Mouse (Mus musculus) embryonic facial prominence, embryonic 12.5 days (tissue): ENCODE data around the gene Gcnt2. TPM values are rescaled to one million over a fixed set of nuclear protein-coding genes. Genes with fewer than 3 reads are reported as not detected.
"Not testable (repeated sequence)": the region's sequence is repeated elsewhere in the genome, so short reads cannot be mapped to it uniquely, and the experiment has no call there.

Experiments
- ATAC-seq: fragments of 200-750 bp; cut with Nextera tagmentation; 2 replicates; pipeline ENCODE4 v1.8.0; 2017; ENCODE audit not compliant: insufficient number of reproducible peaks, insufficient read depth, low FRiP score, low TSS enrichment
- H3K27ac ChIP-seq: fragments of 300-500 bp; sonication (generic); 2 replicates; pipeline ENCODE4 v1.5.1; 2016; ENCODE audit warnings: mild to moderate bottlenecking
- H3K27me3 ChIP-seq: fragments of 300-500 bp; sonication (generic); 2 replicates; pipeline ENCODE4 v1.6.1; 2016; ENCODE audit warnings: mild to moderate bottlenecking, moderate library complexity
- H3K36me3 ChIP-seq: fragments of 300-500 bp; sonication (generic); 2 replicates; pipeline ENCODE4 v1.6.1; 2016; ENCODE audit warnings: mild to moderate bottlenecking
- H3K4me1 ChIP-seq: fragments of 300-500 bp; sonication (generic); 2 replicates; pipeline ENCODE4 v1.6.1; 2016
- H3K4me2 ChIP-seq: fragments of 300-500 bp; sonication (generic); replicated peaks from 2 replicates; pipeline ENCODE4 v1.6.1; 2016; ENCODE audit warnings: mild to moderate bottlenecking, moderate library complexity
- H3K4me3 ChIP-seq: fragments of 300-500 bp; sonication (generic); 2 replicates; pipeline ENCODE4 v1.5.1; 2016; ENCODE audit warnings: mild to moderate bottlenecking
- H3K9ac ChIP-seq: fragments of 300-500 bp; sonication (generic); 2 replicates; pipeline ENCODE4 v1.6.1; 2016; ENCODE audit warnings: mild to moderate bottlenecking, moderate library complexity
- H3K9me3 ChIP-seq: fragments of 300-500 bp; sonication (generic); 2 replicates; pipeline ENCODE4 v1.6.1; 2016; ENCODE audit warnings: mild to moderate bottlenecking, moderate library complexity
- whole genome bisulfite sequencing: fragments of 180-500 bp; shearing (Covaris S2); methylation state at CpG from one replicate; pipeline ENCODE4 v1.1.7; 2016; 5-methylcytosine and 5-hydroxymethylcytosine counted together
- polyA plus RNA-seq: library from polyadenylated mRNA; unstranded; fragments of >200 nt; fragmentation: Nextera tagmentation; extraction: Ambion mirVana; gene quantifications from 2 replicates; pipeline ENCODE4 v1.2.1, GENCODE M21; 2016

The Gcnt2 gene
- polyA plus RNA-seq, 1 experiment from 2014 or later = 2.9 TPM

- Histone ChIP-seq H3K27me3 (no peaks in the 10 kb centered on the region), H3K4me1 (0 out of 2 replicates have a peak, but pooled peaks cover 3% of the 10 kb centered on the region), H3K36me3 (no peaks in the 10 kb centered on the region), H3K27ac (no peak overlapping the region), H3K4me2 (no peak overlapping the region), H3K9ac (no peak overlapping the region), H3K9me3 (no peaks in the 10 kb centered on the region), H3K4me3 (no peak overlapping the region)
- no peak for ATAC-seq
- 75% methylated on average over 5 of the region's 5 CpGs for WGBS
Observed at GRCm38 (mm10) chr13:40875415-40875814, 15.9 kb downstream of the Gcnt2 start.

GRCm38 (mm10) chr13:40877589-40877988 lies 18.0 kb downstream of the Gcnt2 start:
- Histone ChIP-seq H3K27ac (no peak overlapping the region), H3K27me3 (no peaks in the 10 kb centered on the region), H3K4me1 (0 out of 2 replicates have a peak, but pooled peaks cover 3% of the 10 kb centered on the region), H3K9ac (no peak overlapping the region), H3K4me3 (no peak overlapping the region), H3K9me3 (no peaks in the 10 kb centered on the region), H3K4me2 (no peak overlapping the region), H3K36me3 (no peaks in the 10 kb centered on the region)
- no peak for ATAC-seq
- WGBS = 76% methylated on average over 4 of the region's 4 CpGs

- Histone ChIP-seq H3K4me2 (no peak overlapping the region), H3K4me3 (no peak overlapping the region), H3K9me3 (no peaks in the 10 kb centered on the region), H3K4me1 (0 out of 2 replicates have a peak, but pooled peaks cover 3% of the 10 kb centered on the region), H3K9ac (no peak overlapping the region), H3K27me3 (no peaks in the 10 kb centered on the region), H3K27ac (no peak overlapping the region), H3K36me3 (no peaks in the 10 kb centered on the region)
- WGBS = 79% methylated on average over 8 of the region's 8 CpGs
- no peak for ATAC-seq
Observed at GRCm38 (mm10) chr13:40880557-40880956, 21.0 kb downstream of the Gcnt2 start.

GRCm38 (mm10) chr13:40882606-40883005 lies 23.1 kb downstream of the Gcnt2 start:
- Histone ChIP-seq H3K9me3 (no peaks in the 10 kb centered on the region), H3K4me3 (no peak overlapping the region), H3K36me3 (no peaks in the 10 kb centered on the region), H3K9ac (no peak overlapping the region), H3K4me2 (no peak overlapping the region), H3K27ac (no peak overlapping the region), H3K27me3 (no peaks in the 10 kb centered on the region; the same call in 1 of the 2 replicates), H3K4me1 (peaks cover 10% of the 10 kb centered on the region; the same call in 1 of the 2 replicates)
- 76% methylated on average over 5 of the region's 5 CpGs for WGBS
- ATAC-seq = no peak

- Histone ChIP-seq H3K4me1 (peaks cover 7% of the 10 kb centered on the region; the same call in 1 of the 2 replicates), H3K9ac (no peak overlapping the region), H3K27me3 (no peaks in the 10 kb centered on the region; the same call in 1 of the 2 replicates), H3K36me3 (no peaks in the 10 kb centered on the region), H3K9me3 (no peaks in the 10 kb centered on the region), H3K4me3 (no peak overlapping the region), H3K4me2 (no peak overlapping the region), H3K27ac (no peak overlapping the region)
- 74% methylated on average over 9 of the region's 9 CpGs for WGBS
- ATAC-seq = no peak
Observed at GRCm38 (mm10) chr13:40883903-40884302, 24.3 kb downstream of the Gcnt2 start.

GRCm38 (mm10) chr13:40884878-40885277 lies 25.3 kb downstream of the Gcnt2 start:
- H3K4me1 ChIP-seq = peaks cover 7% of the 10 kb centered on the region; the same call in 1 of the 2 replicates
- H3K4me3 ChIP-seq = no peak overlapping the region
- H3K4me2 ChIP-seq = no peak overlapping the region
- no peaks in the 10 kb centered on the region; the same call in 1 of the 2 replicates for H3K27me3 ChIP-seq
- no peaks in the 10 kb centered on the region for H3K36me3 ChIP-seq
- H3K27ac ChIP-seq = no peak overlapping the region
- no peaks in the 10 kb centered on the region for H3K9me3 ChIP-seq
- H3K9ac ChIP-seq = no peak overlapping the region
- WGBS = 29% methylated on average over 5 of the region's 5 CpGs
- no peak for ATAC-seq

- H3K27ac ChIP-seq = 0 out of 2 replicates have a peak overlapping the region, but pooled peaks have one; percentile 52
- no peak overlapping the region for H3K9ac ChIP-seq
- H3K9me3 ChIP-seq = no peaks in the 10 kb centered on the region
- H3K27me3 ChIP-seq = no peaks in the 10 kb centered on the region; the same call in 1 of the 2 replicates
- peak overlapping the region; percentile 37 for H3K4me3 ChIP-seq
- H3K4me2 ChIP-seq = peak overlapping the region; percentile 61
- 33% methylated on average over 10 of the region's 10 CpGs for WGBS
- H3K36me3 ChIP-seq = no peaks in the 10 kb centered on the region
- H3K4me1 ChIP-seq = peaks cover 7% of the 10 kb centered on the region; the same call in 1 of the 2 replicates
- no peak for ATAC-seq
Observed at GRCm38 (mm10) chr13:40885935-40886642, 26.5 kb downstream of the Gcnt2 start.

GRCm38 (mm10) chr13:40886643-40887381 lies 27.3 kb downstream of the Gcnt2 start:
- Histone ChIP-seq H3K36me3 (no peaks in the 10 kb centered on the region), H3K9me3 (no peaks in the 10 kb centered on the region), H3K4me1 (peaks cover 7% of the 10 kb centered on the region; the same call in 1 of the 2 replicates), H3K27me3 (peaks cover under 1% of the 10 kb centered on the region; the same call in 1 of the 2 replicates), H3K4me2 (peak overlapping the region; percentile 61), H3K27ac (0 out of 2 replicates have a peak overlapping the region, but pooled peaks have one; percentile 52), H3K4me3 (peak overlapping the region; percentile 37), H3K9ac (peak overlapping the region; percentile 45)
- WGBS = under 1% methylated on average over 22 of the region's 22 CpGs
- peak; percentile 49; the same call in 1 of the 2 replicates for ATAC-seq

- 83% methylated on average over 5 of the region's 5 CpGs for WGBS
- H3K36me3 ChIP-seq = no peaks in the 10 kb centered on the region
Observed at GRCm38 (mm10) chr13:40890595-40890994, 31.0 kb downstream of the Gcnt2 start.

GRCm38 (mm10) chr13:40891369-40891768 lies 31.8 kb downstream of the Gcnt2 start:
- WGBS = 87% methylated on average over 1 of the region's 1 CpGs
- not testable (repeated sequence) for H3K36me3 ChIP-seq, H3K27me3 ChIP-seq, H3K27ac ChIP-seq, H3K9me3 ChIP-seq, H3K4me1 ChIP-seq, H3K9ac ChIP-seq, H3K4me3 ChIP-seq, ATAC-seq, H3K4me2 ChIP-seq

More at GRCm38 (mm10) chr13:40890595-40890994, 31.0 kb downstream of the Gcnt2 start:
- ATAC-seq = no peak
- H3K4me1 ChIP-seq = peaks cover 10% of the 10 kb centered on the region; the same call in 1 of the 2 replicates
- H3K27ac ChIP-seq = no peak overlapping the region
- no peaks in the 10 kb centered on the region for H3K9me3 ChIP-seq
- no peak overlapping the region for H3K4me3 ChIP-seq
- no peak overlapping the region for H3K9ac ChIP-seq
- H3K4me2 ChIP-seq = no peak overlapping the region
- peaks cover 4% of the 10 kb centered on the region; the same call in 1 of the 2 replicates for H3K27me3 ChIP-seq

- no peak overlapping the region for H3K27ac ChIP-seq
- H3K27me3 ChIP-seq = peaks cover 4% of the 10 kb centered on the region; the same call in 1 of the 2 replicates
- ATAC-seq = no peak
- WGBS = 69% methylated on average over 7 of the region's 7 CpGs
- H3K4me1 ChIP-seq = peaks cover 9% of the 10 kb centered on the region; the same call in 1 of the 2 replicates
- H3K9me3 ChIP-seq = no peaks in the 10 kb centered on the region
- no peak overlapping the region for H3K4me3 ChIP-seq
- H3K4me2 ChIP-seq = no peak overlapping the region
- H3K9ac ChIP-seq = no peak overlapping the region
- no peaks in the 10 kb centered on the region for H3K36me3 ChIP-seq
Observed at GRCm38 (mm10) chr13:40892043-40892442, 32.5 kb downstream of the Gcnt2 start.
